Mouse (Mus musculus) MEL (cell line): ENCODE results near the gene Ets1.

Experiments used
- BHLHE40 ChIP-seq: IDR thresholded peaks from 2 replicates; pipeline ENCODE4 v1.6.1; 2012; ENCODE audit warnings: low read depth, mild to moderate bottlenecking, inconsistent platforms, low read length, improper control_type of control experiment, borderline replicate concordance
- CHD2 ChIP-seq: IDR thresholded peaks from 2 replicates; pipeline ENCODE4 v1.6.1; 2011; ENCODE audit warnings: low read length, improper control_type of control experiment
- CTCF ChIP-seq, 3 experiments: IDR thresholded peaks in 2 of 3; conservative IDR thresholded peaks in 1 of 3; 2 replicates each; pipeline ENCODE4 v1.5.1; 2011 to 2012; ENCODE audit warnings: low read length in 3 of 3, low read depth in 2 of 3, mild to moderate bottlenecking in 2 of 3, improper control_type of control experiment in 1 of 3, inconsistent platforms in 1 of 3, mixed read lengths in 1 of 3, moderate library complexity in 1 of 3; ENCODE audit not compliant: control insufficient read depth in 1 of 3, insufficient read depth in 1 of 3, poor library complexity in 1 of 3, severe bottlenecking in 1 of 3
- EP300 ChIP-seq, 2 experiments: IDR thresholded peaks; 2 replicates each; pipeline ENCODE4 v1.6.1; 2011; ENCODE audit warnings: improper control_type of control experiment in 2 of 2, low read length in 2 of 2, low read depth in 1 of 2, mild to moderate bottlenecking in 1 of 2
- MAX ChIP-seq: IDR thresholded peaks from 2 replicates; pipeline ENCODE4 v1.6.1; 2011; ENCODE audit warnings: low read length, improper control_type of control experiment
- MAZ ChIP-seq: IDR thresholded peaks from 2 replicates; pipeline ENCODE4 v1.6.1; 2012; ENCODE audit warnings: low read depth, mild to moderate bottlenecking, inconsistent platforms, low read length, improper control_type of control experiment
- POLR2A ChIP-seq, 2 experiments: IDR thresholded peaks; 2 replicates each; pipeline ENCODE4 v1.6.1; 2011 to 2012; ENCODE audit warnings: low read length in 2 of 2, mild to moderate bottlenecking in 2 of 2, control low read depth in 1 of 2, improper control_type of control experiment in 1 of 2, low read depth in 1 of 2, moderate library complexity in 1 of 2; ENCODE audit not compliant: control insufficient read depth in 1 of 2, insufficient read depth in 1 of 2, poor library complexity in 1 of 2
- SMC3 ChIP-seq: IDR thresholded peaks from 2 replicates; pipeline ENCODE4 v1.6.1; 2011; ENCODE audit warnings: low read depth, low read length, improper control_type of control experiment
- TBP ChIP-seq: IDR thresholded peaks from 2 replicates; pipeline ENCODE4 v1.8.0; 2011; ENCODE audit warnings: low read depth, low read length, improper control_type of control experiment
- UBTF ChIP-seq: IDR thresholded peaks from 2 replicates; pipeline ENCODE4 v1.6.1; 2012; ENCODE audit warnings: low read depth, mild to moderate bottlenecking, inconsistent platforms, low read length, improper control_type of control experiment, moderate library complexity, borderline replicate concordance; ENCODE audit not compliant: insufficient read depth
- USF1 ChIP-seq: IDR thresholded peaks from 2 replicates; pipeline ENCODE4 v1.6.1; 2014; ENCODE audit warnings: low read depth, mild to moderate bottlenecking, inconsistent platforms, low read length, improper control_type of control experiment, moderate library complexity
- ZKSCAN1 ChIP-seq: IDR thresholded peaks from 2 replicates; pipeline ENCODE4 v1.6.1; 2012; ENCODE audit warnings: low read depth, mild to moderate bottlenecking, inconsistent platforms, low read length, improper control_type of control experiment, moderate library complexity
- ZNF384 ChIP-seq: IDR thresholded peaks from 2 replicates; pipeline ENCODE4 v1.6.1; 2012; ENCODE audit warnings: low read depth, mild to moderate bottlenecking, inconsistent platforms, low read length, improper control_type of control experiment

DNA sequence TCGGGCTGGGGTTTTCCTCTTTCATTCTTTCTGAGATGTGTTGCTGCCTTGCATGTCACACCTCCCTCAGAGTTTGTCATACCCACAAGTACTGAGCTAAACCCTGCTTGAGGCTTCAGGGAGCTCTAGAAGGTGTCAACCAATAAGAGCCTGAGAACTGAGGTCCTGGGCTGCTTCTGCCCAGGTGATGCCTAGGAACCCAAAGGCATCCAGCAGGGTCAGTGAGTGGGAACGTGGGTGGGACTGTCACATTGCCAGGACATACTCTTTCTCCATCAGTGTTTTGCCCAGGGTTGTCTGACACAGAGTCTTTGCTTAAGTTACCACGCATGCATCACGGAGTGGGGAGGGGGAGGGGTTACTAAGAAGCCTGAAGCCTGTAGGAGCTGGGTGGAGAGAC lies 41.7 kb upstream of the Ets1 start:
- TF ChIP-seq CTCF (IDR thresholded peaks at IDR 0.05 in 2 of 3, conservative IDR thresholded peaks at IDR 0.05 in 1 of 3; ENCODE audit: control insufficient read depth in 1 of 3, insufficient read depth in 1 of 3, low read depth in 2 of 3, low read length in 3 of 3, poor library complexity in 1 of 3, severe bottlenecking in 1 of 3) (no peak), ZKSCAN1 (no peak), BHLHE40 (no peak), EP300 (IDR thresholded peaks at IDR 0.05; ENCODE audit: low read depth in 1 of 2, low read length in 2 of 2) (no peak), TBP (no peak), USF1 (no peak), UBTF (no peak), CHD2 (no peak), POLR2A (IDR thresholded peaks at IDR 0.05; ENCODE audit: control insufficient read depth in 1 of 2, insufficient read depth in 1 of 2, low read depth in 1 of 2, low read length in 2 of 2, poor library complexity in 1 of 2) (no peak), SMC3 (no peak), MAX (no peak), ZNF384 (no peak), MAZ (no peak)
